11 mouse cellular contexts compared by ENCODE assay signal in the genomic region with DNA sequence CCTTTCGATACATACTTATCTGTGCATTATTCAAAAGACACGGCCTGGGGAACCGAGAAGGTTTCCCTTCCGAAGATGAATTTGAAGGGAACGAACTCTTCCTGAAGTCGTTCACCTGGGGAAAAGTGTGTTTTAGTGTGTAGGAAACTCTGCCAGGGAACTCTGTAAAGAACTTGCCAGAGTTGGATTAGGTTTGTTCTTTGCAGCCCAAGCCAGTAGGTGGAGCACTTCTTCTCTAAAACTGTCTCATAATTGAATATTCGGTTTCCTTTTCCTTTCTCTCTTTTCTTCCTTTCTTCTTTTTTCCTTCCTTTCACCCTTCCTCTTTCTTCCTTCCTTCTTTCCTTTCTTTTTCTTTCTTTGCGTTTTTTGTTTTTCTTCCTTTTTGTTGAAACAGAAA. TPM values are rescaled to one million over a fixed set of nuclear protein-coding genes. Genes with fewer than 3 reads are reported as not detected.
DNase-seq lines count a peak whose midpoint lies in the region; ATAC-seq and TF ChIP-seq lines count a peak whose summit lies in the region.
"Had no signal": no experiment of that assay in that cellular context is flagged by ENCODE, and none has a peak within 500 bp of the region (broad histone marks: within the 10 kb centered on the region; RNA-seq: fewer than 3 reads in every experiment).

No protein-coding gene starts in this region.

- DNase-seq in heart, postnatal 0 days (ENCODE audit: low spot score): peak; percentile 15
- no peak for DNase-seq in heart, embryonic 10.5 days (ENCODE audit: low spot score)
- DNase-seq in lung, postnatal 0 days (ENCODE audit: low spot score): peak; percentile 40
- no peak for DNase-seq in lung, postnatal 25 days (ENCODE audit: low spot score)
- DNase-seq in ZHBTc4 (ENCODE audit: low read depth, low spot score): peak; percentile 18
- DNase-seq in cerebellum, postnatal 4 days (ENCODE audit: low spot score in 2 of 2): no peak

- no peak overlapping the region for H3K27ac ChIP-seq in heart, postnatal 0 days (ENCODE audit: low read depth)
- no peak overlapping the region for H3K27ac ChIP-seq in heart, embryonic 10.5 days
- H3K27ac ChIP-seq in lung, postnatal 0 days (ENCODE audit: low read length): no peak overlapping the region
- H3K27ac ChIP-seq in forebrain, embryonic 16.5 days (ENCODE audit: low read length): no peak overlapping the region

- H3K27me3 ChIP-seq in heart, postnatal 0 days (ENCODE audit: control insufficient read depth, insufficient read depth, low read length): no peaks in the 10 kb centered on the region
- no peaks in the 10 kb centered on the region for H3K27me3 ChIP-seq in heart, embryonic 10.5 days (ENCODE audit: insufficient read depth, poor library complexity, severe bottlenecking)
- no peaks in the 10 kb centered on the region for H3K27me3 ChIP-seq in lung, postnatal 0 days (replicated peaks; ENCODE audit: insufficient read depth, low read length)
- no peaks in the 10 kb centered on the region for H3K27me3 ChIP-seq in forebrain, embryonic 16.5 days (replicated peaks; ENCODE audit: control insufficient read depth, insufficient read depth, low read length)

- H3K4me2 ChIP-seq in heart, postnatal 0 days (ENCODE audit: low read depth, low read length): no peak overlapping the region
- H3K4me2 ChIP-seq in lung, postnatal 0 days (replicated peaks; ENCODE audit: low read depth, low read length): no peak overlapping the region
- H3K4me2 ChIP-seq in forebrain, embryonic 16.5 days (ENCODE audit: low read length): no peak overlapping the region

- H3K9ac ChIP-seq in heart, postnatal 0 days (replicated peaks; ENCODE audit: low read depth, low read length): no peak overlapping the region
- H3K9ac ChIP-seq in lung, postnatal 0 days (replicated peaks; ENCODE audit: low read depth): no peak overlapping the region
- no peak overlapping the region for H3K9ac ChIP-seq in forebrain, embryonic 16.5 days (replicated peaks; ENCODE audit: low read depth, low read length)

- H3K9me3 ChIP-seq in heart, postnatal 0 days (replicated peaks; ENCODE audit: control insufficient read depth, low read length): no peaks in the 10 kb centered on the region
- no peaks in the 10 kb centered on the region for H3K9me3 ChIP-seq in heart, embryonic 10.5 days
- H3K9me3 ChIP-seq in lung, postnatal 0 days (ENCODE audit: low read length): no peaks in the 10 kb centered on the region
- H3K9me3 ChIP-seq in forebrain, embryonic 16.5 days (ENCODE audit: control insufficient read depth, low read length): no peaks in the 10 kb centered on the region

- TF ChIP-seq EP300 in heart, postnatal 0 days (IDR thresholded peaks at IDR 0.05; ENCODE audit: low read depth): no peak
- TF ChIP-seq EP300 in lung, postnatal 0 days (IDR thresholded peaks at IDR 0.05): no peak

- H3K4me1 ChIP-seq in heart, postnatal 0 days (ENCODE audit: control insufficient read depth, insufficient read depth): no peaks in the 10 kb centered on the region
- no peaks in the 10 kb centered on the region for H3K4me1 ChIP-seq in heart, embryonic 10.5 days
- no peaks in the 10 kb centered on the region for H3K4me1 ChIP-seq in lung, postnatal 0 days (ENCODE audit: insufficient read depth, low read depth, low read length)
- no peaks in the 10 kb centered on the region for H3K4me1 ChIP-seq in forebrain, embryonic 16.5 days (replicated peaks; ENCODE audit: control insufficient read depth, insufficient read depth, low read length)

- TF ChIP-seq CTCF in heart, postnatal 0 days (IDR thresholded peaks at IDR 0.05; ENCODE audit: low read depth): peak; percentile 40
- TF ChIP-seq CTCF in lung, postnatal 0 days (IDR thresholded peaks at IDR 0.05): peak; percentile 60

- no peaks in the 10 kb centered on the region for H3K36me3 ChIP-seq in heart, postnatal 0 days (replicated peaks; ENCODE audit: control insufficient read depth, insufficient read depth, low read length)
- H3K36me3 ChIP-seq in heart, embryonic 10.5 days: no peaks in the 10 kb centered on the region
- no peaks in the 10 kb centered on the region for H3K36me3 ChIP-seq in lung, postnatal 0 days (ENCODE audit: insufficient read depth, low read length)
- no peaks in the 10 kb centered on the region for H3K36me3 ChIP-seq in forebrain, embryonic 16.5 days (ENCODE audit: control insufficient read depth, insufficient read depth)

- WGBS in heart, postnatal 0 days: 32% methylated on average over 8 of the region's 8 CpGs
- 49% methylated on average over 8 of the region's 8 CpGs for WGBS in heart, embryonic 10.5 days
- WGBS in lung, postnatal 0 days: 41% methylated on average over 8 of the region's 8 CpGs
- WGBS in forebrain, embryonic 16.5 days: 50% methylated on average over 8 of the region's 8 CpGs

- H3K4me3 ChIP-seq in heart, postnatal 0 days (ENCODE audit: low read depth, low read length): no peak overlapping the region
- no peak overlapping the region for H3K4me3 ChIP-seq in heart, embryonic 10.5 days
- H3K4me3 ChIP-seq in lung, postnatal 0 days (ENCODE audit: low read depth, low read length): no peak overlapping the region
- no peak overlapping the region for H3K4me3 ChIP-seq in forebrain, embryonic 16.5 days (replicated peaks; ENCODE audit: low read length)

- no peak for ATAC-seq in heart, postnatal 0 days (ENCODE audit: insufficient read depth, low read depth)
- ATAC-seq in lung, postnatal 0 days: no peak
- 0 out of 2 replicates have a peak, but pooled peaks have one; percentile 57 for ATAC-seq in megakaryocyte, adult 5-6 weeks (ENCODE audit: poor library complexity, severe bottlenecking)
- ATAC-seq in forebrain, embryonic 16.5 days: no peak

RNA-seq across cellular contexts. Expression of a gene that starts 3.4 kb away (rescaled TPM):
- not detected in 2 replicates for total RNA-seq in heart, postnatal 0 days (2014; rRNA removed; ENCODE audit: low replicate concordance)
- polyA plus RNA-seq in heart, postnatal 0 days (2015; fragmentation: Nextera tagmentation; extraction: Ambion mirVana): not detected in 2 replicates
- polyA plus RNA-seq in heart, embryonic 10.5 days (2016; fragmentation: Nextera tagmentation; extraction: Ambion mirVana): not detected in 2 replicates
- not detected in 2 replicates for polyA plus RNA-seq in lung, postnatal 0 days (2015; fragmentation: Nextera tagmentation; extraction: Ambion mirVana)
- not detected in 2 replicates for total RNA-seq in megakaryocyte, adult 5-6 weeks (2015)
- total RNA-seq in megakaryocyte, adult 5-6 weeks (2017): not detected in 2 replicates
- not detected in 2 replicates for polyA plus RNA-seq in forebrain, embryonic 16.5 days (2015; fragmentation: Nextera tagmentation; extraction: Ambion mirVana)
- total RNA-seq: heart, adult 18-20 months had no signal
- polyA plus RNA-seq: liver, embryonic 16.5 days; spleen, adult 2 months had no signal

RNA-seq across cellular contexts. Expression of a gene that starts 3.6 kb away (rescaled TPM):
- not detected in 2 replicates for total RNA-seq in heart, postnatal 0 days (2014; rRNA removed; ENCODE audit: low replicate concordance)
- not detected in 2 replicates for polyA plus RNA-seq in heart, postnatal 0 days (2015; fragmentation: Nextera tagmentation; extraction: Ambion mirVana)
- polyA plus RNA-seq in heart, embryonic 10.5 days (2016; fragmentation: Nextera tagmentation; extraction: Ambion mirVana): not detected in 2 replicates
- polyA plus RNA-seq in lung, postnatal 0 days (2015; fragmentation: Nextera tagmentation; extraction: Ambion mirVana): not detected in 2 replicates
- not detected in 2 replicates for total RNA-seq in megakaryocyte, adult 5-6 weeks (2015)
- not detected in 2 replicates for total RNA-seq in megakaryocyte, adult 5-6 weeks (2017)
- polyA plus RNA-seq in forebrain, embryonic 16.5 days (2015; fragmentation: Nextera tagmentation; extraction: Ambion mirVana): not detected in 2 replicates
- total RNA-seq: heart, adult 18-20 months had no signal
- polyA plus RNA-seq: liver, embryonic 16.5 days; spleen, adult 2 months had no signal

RNA-seq across cellular contexts. Expression of a gene that starts 10.8 kb away (rescaled TPM):
- total RNA-seq in heart, postnatal 0 days (2014; rRNA removed; ENCODE audit: low replicate concordance): not detected in 2 replicates
- polyA plus RNA-seq in heart, postnatal 0 days (2015; fragmentation: Nextera tagmentation; extraction: Ambion mirVana): not detected in 2 replicates
- polyA plus RNA-seq in heart, embryonic 10.5 days (2016; fragmentation: Nextera tagmentation; extraction: Ambion mirVana): not detected in 2 replicates
- not detected in 2 replicates for polyA plus RNA-seq in lung, postnatal 0 days (2015; fragmentation: Nextera tagmentation; extraction: Ambion mirVana)
- not detected in 2 replicates for total RNA-seq in megakaryocyte, adult 5-6 weeks (2015)
- total RNA-seq in megakaryocyte, adult 5-6 weeks (2017): not detected in 2 replicates
- not detected in 2 replicates for polyA plus RNA-seq in forebrain, embryonic 16.5 days (2015; fragmentation: Nextera tagmentation; extraction: Ambion mirVana)
- total RNA-seq: heart, adult 18-20 months had no signal
- polyA plus RNA-seq: liver, embryonic 16.5 days; spleen, adult 2 months had no signal

RNA-seq across cellular contexts. Expression of a gene that starts 36.1 kb away (rescaled TPM):
- not detected in 2 replicates for total RNA-seq in heart, postnatal 0 days (2014; rRNA removed; ENCODE audit: low replicate concordance)
- polyA plus RNA-seq in heart, postnatal 0 days (2015; fragmentation: Nextera tagmentation; extraction: Ambion mirVana): not detected in 2 replicates
- polyA plus RNA-seq in heart, embryonic 10.5 days (2016; fragmentation: Nextera tagmentation; extraction: Ambion mirVana): not detected in 2 replicates
- polyA plus RNA-seq in lung, postnatal 0 days (2015; fragmentation: Nextera tagmentation; extraction: Ambion mirVana): not detected in 2 replicates
- total RNA-seq in megakaryocyte, adult 5-6 weeks (2015): not detected in 2 replicates
- total RNA-seq in megakaryocyte, adult 5-6 weeks (2017): not detected in 2 replicates
- polyA plus RNA-seq in forebrain, embryonic 16.5 days (2015; fragmentation: Nextera tagmentation; extraction: Ambion mirVana): not detected in 2 replicates
- total RNA-seq: heart, adult 18-20 months had no signal
- polyA plus RNA-seq: liver, embryonic 16.5 days; spleen, adult 2 months had no signal

RNA-seq across cellular contexts. Expression of a gene that starts 41.2 kb away (rescaled TPM):
- 0.69 and 0.81 TPM in 2 replicates for total RNA-seq in heart, postnatal 0 days (2014; rRNA removed; ENCODE audit: low replicate concordance)
- 0.52 and 0.66 TPM in 2 replicates for polyA plus RNA-seq in heart, postnatal 0 days (2015; fragmentation: Nextera tagmentation; extraction: Ambion mirVana)
- polyA plus RNA-seq in heart, embryonic 10.5 days (2016; fragmentation: Nextera tagmentation; extraction: Ambion mirVana): 1.1 and 1.2 TPM in 2 replicates
- polyA plus RNA-seq in lung, postnatal 0 days (2015; fragmentation: Nextera tagmentation; extraction: Ambion mirVana): 0.19 TPM in 1 of 2 replicates, not detected in the other
- not detected in 2 replicates for total RNA-seq in megakaryocyte, adult 5-6 weeks (2015)
- 0.55 TPM in 1 of 2 replicates, not detected in the other for total RNA-seq in megakaryocyte, adult 5-6 weeks (2017)
- 1.2 and 1.4 TPM in 2 replicates for polyA plus RNA-seq in forebrain, embryonic 16.5 days (2015; fragmentation: Nextera tagmentation; extraction: Ambion mirVana)

Comparison
In these comparisons a context has a peak if more than half of its experiments do, and no peak if none do; other contexts are left out.
1. DNase-seq: peak in heart, postnatal 0 days (single experiment), lung, postnatal 0 days (single experiment) and ZHBTc4 (single experiment); none in heart, embryonic 10.5 days (single experiment), lung, postnatal 25 days (single experiment) and cerebellum, postnatal 4 days (0 of 2).